Mouse (Mus musculus) embryonic stem cell, embryonic (primary cell): ENCODE measurements around the gene Ankrd13d.

Experiments
- CTCF ChIA-PET, 4 experiments: fragments of 300-600 bp in 2 of 4; fragments of 350-600 bp in 2 of 4; sonication (Branson Sonifier 250); formaldehyde crosslinking; loops; one replicate each; lab custom pipeline; 2022; ENCODE audit warnings: inconsistent platforms in 2 of 4; lab: Charles Lee
- POLR2A ChIA-PET, 4 experiments: fragments of 300-600 bp in 2 of 4; fragments of 350-600 bp in 2 of 4; sonication (Branson Sonifier 250); formaldehyde crosslinking; loops; one replicate each; lab custom pipeline; 2022; ENCODE audit warnings: antibody characterized with exemption in 4 of 4, inconsistent platforms in 1 of 4; lab: Charles Lee

Gene Ankrd13d

DNA sequence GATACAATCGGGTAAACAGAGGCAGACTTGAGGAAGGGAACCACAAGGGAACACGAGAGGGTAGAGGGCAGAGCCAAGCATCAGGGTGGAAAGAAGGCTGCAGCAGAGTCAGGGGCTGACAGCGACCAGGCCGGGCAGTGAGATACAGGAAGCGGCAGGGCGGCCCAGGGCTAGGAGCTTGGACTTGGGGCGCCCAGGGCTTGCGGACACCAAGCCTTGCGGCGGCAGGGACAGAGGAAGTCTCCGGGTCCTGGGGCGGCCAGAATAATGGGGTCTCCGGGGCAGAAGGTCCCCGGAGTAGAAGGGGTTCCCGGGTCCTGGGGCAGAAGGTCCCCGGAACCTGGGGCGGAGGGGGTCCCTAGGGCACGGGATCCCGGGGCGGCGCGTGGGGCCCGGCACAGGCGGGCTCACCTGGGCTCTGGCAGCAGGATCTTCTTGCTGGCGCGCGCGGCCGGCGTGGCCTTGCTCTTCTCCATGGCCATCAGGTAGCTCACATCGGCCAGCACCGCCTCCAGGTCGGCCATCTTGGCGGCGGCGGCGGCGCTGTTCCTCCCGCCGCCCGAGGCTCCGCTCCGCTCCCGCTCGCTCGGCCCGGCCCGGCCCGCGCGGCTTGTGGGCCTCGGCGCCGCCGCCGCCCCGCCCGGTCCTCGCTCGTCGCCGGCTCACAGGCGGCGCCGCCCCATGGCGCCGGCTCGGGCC is 22.7 kb upstream of the Ankrd13d start:
- ChIA-PET POLR2A (interaction anchor here (0.6 to 1.7 kb wide), 18 partner anchors 9 to 393 kb away, joined by 3 to 11 read pairs (median 4); partner anchors contain the start of genes Ankrd13d (in 2 of the 4), Ndufs8 (in 1 of the 4) and Pold4 (in 1 of the 4)), CTCF (interaction anchor here in 3 of 4 experiments (0.6 to 1.7 kb wide), 25 partner anchors 12 to 991 kb away, joined by 3 to 17 read pairs (median 3); partner anchors contain the start of genes Ankrd13d (in 3 of the 3) and Ssh3 (in 1 of the 3))

DNA sequence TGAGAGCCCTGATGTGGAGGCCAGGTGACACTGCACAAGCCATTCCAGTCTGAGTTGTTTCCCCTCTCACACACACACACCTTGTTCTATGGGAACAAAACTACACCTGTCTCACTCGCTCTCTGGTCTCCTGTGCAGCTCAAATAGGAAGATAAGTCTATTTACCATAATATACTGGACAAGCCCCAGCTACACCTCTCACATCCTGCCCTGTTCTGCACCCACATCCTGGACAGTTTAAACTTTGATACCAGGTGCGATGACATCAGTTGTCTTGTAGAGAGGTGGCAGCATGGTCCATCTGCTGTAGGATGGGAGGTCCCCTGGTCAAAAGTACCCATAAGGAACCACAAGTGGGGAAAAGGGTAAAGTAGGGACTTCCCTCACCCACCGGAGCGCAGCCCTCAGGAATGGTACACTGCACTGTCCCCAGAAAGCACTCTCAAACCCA is 22.0 kb upstream of the Ankrd13d start:
- ChIA-PET POLR2A (interaction anchor here in 3 of 4 experiments (0.8 to 1.7 kb wide), 12 partner anchors 8 to 73 kb away, joined by 3 to 11 read pairs (median 4); partner anchors contain the start of genes Ankrd13d (in 2 of the 3) and Pold4 (in 1 of the 3)), CTCF (interaction anchor here in 3 of 4 experiments (0.6 to 1.6 kb wide), 8 partner anchors 11 to 286 kb away, joined by 3 to 15 read pairs (median 5); partner anchors contain the start of gene Ankrd13d (in 2 of the 3))

DNA sequence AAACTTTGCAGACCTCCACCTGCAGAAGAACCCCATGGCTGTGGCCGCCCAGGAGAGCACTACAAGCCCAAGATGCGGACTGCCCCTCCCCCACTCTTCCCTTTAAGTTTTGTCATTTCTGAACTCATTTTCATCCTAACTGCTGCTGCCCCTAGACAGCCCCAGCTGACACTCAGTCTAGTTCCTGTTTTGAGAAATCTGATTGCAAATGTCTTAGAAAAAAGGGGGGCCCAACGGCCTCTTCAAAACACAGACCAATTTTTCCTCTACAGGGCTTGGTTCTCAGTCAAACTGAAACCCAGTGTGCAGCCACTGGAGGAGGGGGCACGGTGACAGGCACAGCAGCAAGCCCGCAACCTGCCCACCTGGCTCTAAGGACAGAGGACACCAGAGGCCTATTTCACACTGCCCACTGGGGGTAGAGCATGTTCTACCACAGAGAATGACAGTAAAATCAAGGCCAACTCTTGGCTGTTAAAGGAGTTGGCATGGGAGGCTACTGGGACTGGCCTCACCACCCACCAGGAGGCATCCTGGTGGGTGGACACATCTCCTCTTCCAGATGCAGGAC is 21.4 kb upstream of the Ankrd13d start:
- CTCF ChIA-PET: interaction anchor here in 2 of 4 experiments (0.6 to 2.1 kb wide), 5 partner anchors 14 to 80 kb away, joined by 3 to 7 read pairs (median 4); partner anchors contain the start of gene Ankrd13d (in 2 of the 2)
- POLR2A ChIA-PET: interaction anchor here in 2 of 4 experiments (0.7 to 6.7 kb wide), 9 partner anchors 8 to 69 kb away, joined by 3 to 32 read pairs (median 5); partner anchors contain the start of gene Ankrd13d (in 1 of the 2)

DNA sequence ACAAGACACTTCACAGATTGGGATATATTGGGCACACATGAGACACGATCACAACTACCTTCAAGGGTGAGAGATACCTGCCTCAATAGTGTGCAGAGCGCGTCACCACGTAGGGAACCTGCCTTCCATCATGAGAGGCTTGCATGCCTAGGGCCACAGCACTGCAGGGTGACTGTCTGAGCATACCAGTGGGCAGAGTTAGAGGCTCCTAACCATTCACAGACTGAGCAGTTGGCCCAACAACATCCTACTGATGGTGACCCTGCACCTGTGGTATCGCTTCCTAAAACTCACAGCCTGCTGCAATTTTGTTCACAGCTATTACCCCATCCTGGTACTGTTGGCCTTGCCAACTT is 20.7 kb upstream of the Ankrd13d start:
- ChIA-PET POLR2A (interaction anchor here in 2 of 4 experiments (0.7 to 6.7 kb wide), 10 partner anchors 9 to 206 kb away, joined by 3 to 32 read pairs (median 5); partner anchors contain the start of genes Ankrd13d (in 1 of the 2) and Cdk2ap2 (in 1 of the 2)), CTCF (interaction anchor here in 2 of 4 experiments (0.8 to 2.1 kb wide), 4 partner anchors 13 to 81 kb away, joined by 3 to 5 read pairs (median 3); no protein-coding TSS in a partner anchor)

DNA sequence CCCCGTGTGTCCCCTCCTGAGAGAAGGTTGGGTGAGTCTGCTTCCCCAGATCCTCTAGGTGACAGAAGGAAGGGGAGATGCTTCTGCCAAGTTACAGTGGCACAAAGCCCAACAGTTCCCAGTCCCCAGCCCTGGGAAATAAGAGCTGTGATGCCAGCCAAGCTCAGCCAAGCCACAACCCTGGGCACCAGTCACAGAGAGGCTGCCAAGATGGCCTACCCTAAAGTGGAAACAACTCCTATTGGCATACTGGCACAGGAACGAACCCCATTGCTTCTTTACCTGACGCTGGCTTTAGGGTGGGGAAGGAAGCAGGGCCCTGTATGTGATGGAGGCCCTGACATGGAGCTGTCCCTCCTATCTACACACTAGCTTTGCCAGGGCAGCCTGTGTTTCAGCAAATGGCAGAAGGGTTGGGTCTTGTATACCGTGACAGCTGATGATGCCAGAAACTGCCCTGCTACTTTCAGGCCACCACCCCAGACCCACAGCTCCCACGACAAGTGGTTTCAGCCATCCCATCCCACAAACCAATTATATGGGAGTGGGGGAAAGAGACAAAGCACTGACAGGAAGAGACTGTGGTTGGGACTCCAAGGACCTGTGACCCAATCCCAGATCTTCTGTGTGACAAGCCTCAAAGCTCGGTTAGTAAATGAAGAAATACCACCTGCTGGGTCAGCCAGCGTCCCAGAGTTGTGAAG is 20.2 kb upstream of the Ankrd13d start:
- CTCF ChIA-PET: interaction anchor here in 2 of 4 experiments (0.8 to 2.1 kb wide), 5 partner anchors 13 to 114 kb away, joined by 3 to 5 read pairs (median 3); no protein-coding TSS in a partner anchor
- POLR2A ChIA-PET: interaction anchor here in 2 of 4 experiments (0.7 to 6.7 kb wide), 13 partner anchors 9 to 206 kb away, joined by 3 to 32 read pairs (median 5); partner anchors contain the start of genes Ankrd13d (in 1 of the 2), Cdk2ap2 (in 1 of the 2) and Ssh3 (in 1 of the 2)

DNA sequence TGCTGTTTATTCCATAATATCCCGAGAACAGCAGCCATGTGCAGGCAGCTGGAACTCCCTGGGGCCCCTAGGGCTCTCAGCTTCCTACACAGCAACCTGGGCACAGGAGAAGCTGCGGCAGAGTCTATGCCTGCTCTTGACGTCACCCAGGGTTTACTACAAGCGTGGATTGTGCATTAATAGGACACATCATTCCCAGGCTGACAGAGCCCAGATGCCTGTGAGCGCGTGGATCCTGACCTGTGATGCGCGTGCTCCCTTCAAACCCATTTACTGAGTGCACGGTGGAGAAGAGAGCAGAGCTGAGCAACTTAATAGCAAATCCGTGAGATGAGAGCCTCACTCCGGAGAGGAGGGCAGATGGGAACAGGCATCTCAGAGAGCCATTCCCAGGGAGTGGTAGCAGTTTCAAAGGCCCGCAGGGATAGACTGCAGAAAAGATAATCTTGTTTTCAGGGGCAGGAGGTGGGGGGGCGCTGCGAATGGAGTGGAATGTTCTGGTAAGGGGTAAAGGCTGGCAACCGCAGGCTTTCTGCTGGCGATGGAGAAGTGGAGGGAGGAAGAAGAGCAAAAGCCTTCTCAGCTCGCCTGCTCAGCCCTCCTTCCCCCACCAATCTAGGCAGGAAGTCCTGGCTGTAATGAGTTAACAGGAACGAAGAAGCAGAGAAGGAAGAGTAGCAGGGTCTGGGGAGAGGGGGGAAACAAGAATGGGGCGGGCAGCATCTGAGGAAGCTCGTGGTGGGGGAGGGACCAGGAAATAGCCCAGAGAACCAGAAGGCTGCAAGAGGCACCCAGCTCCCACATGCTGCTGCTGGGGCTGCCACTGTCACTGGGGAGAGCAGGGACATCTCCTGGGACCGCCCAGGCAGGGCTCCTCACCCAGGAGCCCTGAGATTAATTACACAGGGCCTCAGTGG is 19.1 kb upstream of the Ankrd13d start:
- POLR2A ChIA-PET: interaction anchor here in 2 of 4 experiments (0.6 to 6.7 kb wide), 11 partner anchors 10 to 203 kb away, joined by 3 to 32 read pairs (median 4); partner anchors contain the start of genes Ankrd13d (in 1 of the 2) and Ssh3 (in 1 of the 2)

DNA sequence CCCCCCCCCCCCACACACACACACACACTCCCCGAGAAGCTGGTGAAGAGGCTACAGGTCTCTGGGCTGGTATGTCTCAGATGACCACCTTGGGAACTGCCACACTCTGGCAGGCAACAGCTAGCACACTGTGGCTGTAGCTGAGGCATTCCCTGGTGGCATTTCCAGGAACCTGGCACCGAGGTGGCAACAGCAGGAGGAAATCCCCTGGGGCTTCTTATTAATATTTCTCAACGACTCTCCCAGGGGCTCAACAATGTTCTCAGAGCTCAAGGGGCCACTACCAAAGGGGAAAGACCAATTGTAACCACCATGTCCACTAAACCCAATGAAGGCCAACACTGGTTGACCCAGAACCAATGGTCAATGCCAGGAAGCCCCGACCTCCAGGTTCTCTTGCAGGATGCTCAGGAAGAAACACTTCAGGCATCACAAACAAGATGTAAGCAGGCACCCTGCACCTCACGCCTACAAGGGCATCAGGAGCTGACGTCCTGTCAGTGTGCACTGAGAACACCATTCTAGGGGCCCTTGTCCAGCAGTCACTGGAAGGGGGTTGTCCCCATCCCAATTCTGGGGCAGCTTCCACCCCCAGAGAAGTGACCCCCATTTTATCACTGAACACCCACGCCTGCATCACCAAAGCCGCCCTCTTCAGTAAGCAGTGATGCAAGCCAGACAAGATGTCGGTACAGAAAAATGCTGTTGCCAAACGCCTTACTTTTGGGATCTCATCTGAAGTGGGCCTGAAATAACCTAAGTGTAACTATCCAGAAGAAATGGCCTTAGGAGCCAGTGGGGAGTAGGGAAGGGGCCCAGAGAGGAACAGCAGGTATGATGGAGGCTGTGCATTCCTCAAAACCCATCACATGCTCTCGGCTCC is 18.2 kb upstream of the Ankrd13d start:
- ChIA-PET POLR2A (interaction anchor here in 3 of 4 experiments (0.5 to 6.7 kb wide), 14 partner anchors 8 to 267 kb away, joined by 3 to 32 read pairs (median 4); partner anchors contain the start of gene Ankrd13d (in 1 of the 3)), CTCF (interaction anchor here (0.6 to 2.3 kb wide), 12 partner anchors 9 to 259 kb away, joined by 3 to 8 read pairs (median 4); partner anchors contain the start of gene Ankrd13d (in 1 of the 4))

More for the DNA sequence above, 19.1 kb upstream of the Ankrd13d start:
- CTCF ChIA-PET: interaction anchor here in 3 of 4 experiments (0.5 to 2.2 kb wide), 9 partner anchors 8 to 441 kb away, joined by 3 to 5 read pairs (median 4); partner anchors contain the start of gene Ankrd13d (in 1 of the 3)

DNA sequence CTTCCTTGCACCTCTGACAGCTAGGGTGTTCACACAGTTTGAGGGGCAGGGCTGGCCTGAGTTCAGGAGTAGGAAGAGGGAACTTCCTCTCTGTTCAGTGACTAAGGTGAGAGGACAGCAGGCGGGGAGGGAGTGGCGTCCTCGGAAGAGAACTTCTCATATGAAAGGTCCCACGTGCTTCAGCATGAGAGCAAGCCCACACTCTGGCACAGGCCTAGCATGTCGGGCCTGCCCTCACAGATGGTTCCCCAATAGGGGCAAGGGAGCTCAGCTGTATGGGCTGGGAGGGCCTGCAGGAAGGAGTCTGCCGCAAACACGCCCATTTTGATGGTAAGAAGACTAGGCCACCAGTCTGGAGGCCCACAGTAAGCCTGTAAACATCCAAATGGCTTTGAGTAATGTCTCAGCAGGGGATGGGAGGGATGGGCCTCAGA is 17.4 kb upstream of the Ankrd13d start:
- CTCF ChIA-PET: interaction anchor here (0.7 to 2.3 kb wide), 10 partner anchors 9 to 55 kb away, joined by 3 to 8 read pairs (median 3); partner anchors contain the start of gene Ankrd13d (in 2 of the 4)
- POLR2A ChIA-PET: interaction anchor here (0.5 to 6.7 kb wide), 17 partner anchors 8 to 244 kb away, joined by 3 to 32 read pairs (median 3); partner anchors contain the start of genes Ankrd13d (in 1 of the 4), Pold4 (in 1 of the 4) and Ppp1ca (in 1 of the 4)

DNA sequence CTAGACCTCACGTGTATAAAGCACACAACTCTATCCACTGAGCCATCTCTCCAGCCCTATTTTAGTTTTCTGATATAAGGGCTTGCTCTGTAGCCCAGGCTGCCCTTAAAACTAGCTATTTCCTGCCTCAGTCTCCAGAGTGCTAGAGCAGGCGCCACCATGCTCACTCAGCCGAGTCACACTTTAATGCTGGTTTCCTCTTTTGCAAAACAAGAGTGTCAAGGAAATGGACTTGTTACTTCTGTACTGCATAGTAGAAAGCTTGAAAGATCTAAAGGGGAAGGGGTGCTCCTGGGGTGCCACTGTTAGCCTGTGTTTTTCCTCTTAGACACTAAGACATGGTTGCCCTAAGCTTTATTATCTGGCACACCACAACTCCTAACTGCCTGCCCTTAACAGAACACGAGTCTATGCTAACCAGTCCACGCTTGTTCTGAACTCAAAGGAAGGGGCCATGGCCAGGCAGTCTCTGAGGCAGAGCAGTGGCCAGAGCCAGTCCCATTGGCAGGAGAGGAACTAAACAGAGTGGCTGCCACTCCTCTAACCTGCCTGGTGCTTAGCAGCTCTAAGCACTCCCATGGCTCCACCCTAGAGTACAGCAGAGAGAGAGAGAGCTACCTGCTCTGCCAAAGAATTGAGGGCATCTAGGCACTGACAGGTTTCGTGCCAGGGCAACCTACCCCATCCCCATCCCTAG is 16.8 kb upstream of the Ankrd13d start:
- POLR2A ChIA-PET: interaction anchor here (0.5 to 6.7 kb wide), 19 partner anchors 8 to 141 kb away, joined by 3 to 32 read pairs (median 4); partner anchors contain the start of genes Ankrd13d (in 1 of the 4), Pold4 (in 1 of the 4), Ppp1ca (in 1 of the 4) and Rad9a (in 1 of the 4)
- CTCF ChIA-PET: interaction anchor here (0.5 to 2.3 kb wide), 7 partner anchors 10 to 1353 kb away, joined by 3 to 11 read pairs (median 4); partner anchors contain the start of gene Ankrd13d (in 2 of the 4)

DNA sequence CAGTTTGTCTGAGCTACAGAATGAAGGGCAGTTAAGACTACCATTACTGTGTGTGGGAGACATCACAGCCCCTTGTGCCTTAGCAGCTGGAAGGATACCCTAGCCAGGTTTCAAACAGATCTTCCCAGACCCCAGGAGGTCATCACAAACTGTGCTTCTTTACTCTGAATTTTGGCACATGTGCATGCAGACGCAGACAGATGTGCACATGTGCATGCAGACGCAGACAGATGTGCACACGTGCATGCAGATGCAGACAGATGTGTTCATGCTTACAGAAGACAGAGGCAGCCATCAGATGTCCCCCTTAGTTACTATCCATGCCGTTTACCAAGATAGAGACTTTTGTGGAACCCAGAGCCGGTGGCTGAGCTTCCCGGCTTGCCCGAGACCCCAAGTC is 16.2 kb upstream of the Ankrd13d start:
- ChIA-PET POLR2A (interaction anchor here in 3 of 4 experiments (0.8 to 6.7 kb wide), 12 partner anchors 10 to 142 kb away, joined by 3 to 32 read pairs (median 4); partner anchors contain the start of genes Ankrd13d (in 1 of the 3), Ppp1ca (in 1 of the 3), Rad9a (in 1 of the 3) and Ssh3 (in 1 of the 3)), CTCF (interaction anchor here in 2 of 4 experiments (0.8 to 2.3 kb wide), 4 partner anchors 16 to 44 kb away, joined by 3 to 8 read pairs (median 6); partner anchors contain the start of gene Ankrd13d (in 2 of the 2))

DNA sequence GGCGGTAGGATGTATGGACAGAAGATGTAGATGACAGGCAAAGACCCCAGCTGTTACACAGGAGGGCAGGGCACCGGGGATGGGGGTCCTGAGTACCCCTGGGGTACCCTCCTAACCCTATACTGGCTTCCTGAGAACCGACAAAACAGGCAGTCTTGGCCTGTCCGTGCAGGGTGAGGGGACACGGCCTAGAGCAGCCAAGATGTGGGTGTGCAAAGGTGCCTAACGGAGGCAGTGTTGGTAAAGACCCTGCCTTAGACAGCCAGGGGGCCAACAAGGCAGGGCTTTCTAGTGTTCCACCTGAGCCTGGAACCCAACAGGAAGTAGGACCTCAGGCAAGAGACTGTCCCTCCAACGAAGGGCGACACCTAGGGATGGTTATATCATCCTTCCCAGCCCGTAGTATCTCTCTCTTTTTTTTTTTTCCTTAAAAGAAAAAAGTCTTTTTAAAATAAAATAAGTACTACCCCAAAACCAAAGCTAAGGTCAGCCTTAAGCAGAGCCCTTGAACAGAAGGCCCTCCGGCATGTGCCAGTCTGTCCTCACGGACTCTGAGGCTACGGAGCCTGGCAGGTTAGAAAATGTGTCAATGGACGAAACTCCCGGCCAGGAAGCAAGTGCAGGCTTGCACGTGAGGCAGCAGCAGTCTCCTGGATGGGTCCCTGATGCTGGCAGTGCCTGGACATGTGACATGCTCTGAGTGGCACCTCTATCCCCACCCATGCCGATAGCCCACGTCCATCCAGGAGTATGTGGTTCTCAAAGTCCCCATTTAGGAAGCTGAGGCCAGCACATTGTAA is 15.6 kb upstream of the Ankrd13d start:
- CTCF ChIA-PET: interaction anchor here in 3 of 4 experiments (0.7 to 2.3 kb wide), 9 partner anchors 15 to 44 kb away, joined by 3 to 17 read pairs (median 4); partner anchors contain the start of gene Ankrd13d (in 3 of the 3)
- POLR2A ChIA-PET: interaction anchor here in 2 of 4 experiments (1.0 to 6.7 kb wide), 10 partner anchors 10 to 44 kb away, joined by 3 to 32 read pairs (median 4); partner anchors contain the start of genes Ankrd13d (in 1 of the 2) and Ssh3 (in 1 of the 2)

DNA sequence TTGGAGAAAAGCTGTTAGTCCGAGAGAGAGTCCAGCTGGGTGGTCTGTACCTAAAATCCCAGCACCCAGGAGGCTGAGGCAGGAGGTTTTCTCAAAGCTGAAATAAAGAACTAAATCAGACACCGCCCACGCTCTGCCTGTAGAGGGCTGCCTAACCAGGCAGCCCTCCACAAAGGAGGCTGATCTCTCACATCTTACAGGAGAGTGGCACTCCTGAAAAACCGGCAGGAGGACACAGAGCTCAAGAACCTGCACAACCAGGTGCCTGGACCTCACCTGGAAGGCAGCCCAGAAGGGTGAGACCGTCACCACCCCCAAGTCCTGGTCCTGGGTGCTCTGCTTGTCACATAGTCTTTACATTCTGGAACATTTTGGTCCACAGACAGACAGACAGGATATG is 14.9 kb upstream of the Ankrd13d start:
- ChIA-PET POLR2A (interaction anchor here in 3 of 4 experiments (0.6 to 6.7 kb wide), 8 partner anchors 8 to 105 kb away, joined by 3 to 32 read pairs (median 4); partner anchors contain the start of genes Ankrd13d (in 1 of the 3), Grk2 (in 1 of the 3) and Ssh3 (in 1 of the 3)), CTCF (interaction anchor here in 3 of 4 experiments (0.6 to 2.5 kb wide), 9 partner anchors 15 to 998 kb away, joined by 3 to 17 read pairs (median 4); partner anchors contain the start of genes Ankrd13d (in 3 of the 3) and Sf3b2 (in 1 of the 3))
